In genomic region chr1:179787281-179787680, GRCm38 (mm10) we compare ENCODE assay signal across 20 mouse cellular contexts. TPM values are rescaled to one million over a fixed set of nuclear protein-coding genes. Genes with fewer than 3 reads are reported as not detected.
"Had no signal": no experiment of that assay in that cellular context is flagged by ENCODE, and none has a peak within 500 bp of the region (broad histone marks: within the 10 kb centered on the region; RNA-seq: fewer than 3 reads in every experiment).

No protein-coding gene starts in this region.

- H3K4me3 ChIP-seq: layer of hippocampus, adult 2 months; limb, embryonic 15.5 days; liver, embryonic 12.5 days; midbrain, embryonic 10.5 days; myocyte; neural tube, embryonic 12.5 days had no signal

- H3K4me2 ChIP-seq: limb, embryonic 15.5 days; liver, embryonic 12.5 days; lung, embryonic 14.5 days; neural tube, embryonic 12.5 days had no signal

- H3K27ac ChIP-seq: layer of hippocampus, adult 2 months; limb, embryonic 15.5 days; liver, embryonic 12.5 days; midbrain, embryonic 10.5 days; neural tube, embryonic 12.5 days had no signal

- ATAC-seq: liver, embryonic 12.5 days had no signal

- H3K4me1 ChIP-seq: limb, embryonic 15.5 days; midbrain, embryonic 10.5 days; neural tube, embryonic 12.5 days had no signal

- H3K9ac ChIP-seq: limb, embryonic 15.5 days; liver, embryonic 12.5 days; lung, embryonic 14.5 days; neural tube, embryonic 12.5 days had no signal

- H3K27me3 ChIP-seq: limb, embryonic 15.5 days; liver, embryonic 12.5 days; neural tube, embryonic 12.5 days had no signal

- DNase-seq: kidney, adult 18-20 months; kidney, postnatal 10 days; kidney, postnatal 4 days; lung, embryonic 14.5 days; lung, postnatal 10 days; midbrain, embryonic 14.5 days; right cerebral cortex, postnatal 14 days; thymus, postnatal 36 days had no signal

- H3K9me3 ChIP-seq: limb, embryonic 15.5 days; liver, embryonic 12.5 days; midbrain, embryonic 10.5 days; neural tube, embryonic 12.5 days had no signal

RNA-seq across cellular contexts. Expression of gene Gm10518, which starts 15.9 kb away (rescaled TPM):
- total RNA-seq: layer of hippocampus, adult 2 months; layer of hippocampus, postnatal 10 days; left cerebral cortex, postnatal 10 days had no signal
- polyA plus RNA-seq: lung, embryonic 14.5 days; midbrain, embryonic 14.5 days; stomach, embryonic 16.5 days had no signal

RNA-seq across cellular contexts. Expression of gene Kif28, which starts 42.2 kb away (rescaled TPM):
- polyA plus RNA-seq: kidney, embryonic 14.5 days; liver, embryonic 12.5 days; liver, embryonic 16.5 days; lung, embryonic 14.5 days; midbrain, embryonic 14.5 days; thymus, postnatal 0 days had no signal
